Mouse (Mus musculus) right cerebral cortex, postnatal 10 days (tissue): ENCODE data around the gene Spred3.

ENCODE experiments used
- DNase-seq, 2 experiments: peaks; one replicate each; pipeline ENCODE4 v3.0.0; 2021; ENCODE audit warnings: low spot score in 2 of 2

The Spred3 gene

GRCm38 (mm10) chr7:29128725-29129124, 41.5 kb downstream of the Spred3 start:
- no peak for DNase-seq

- DNase-seq, result no peak
These were observed 43.9 kb downstream of the Spred3 start for GRCm38 (mm10) chr7:29126173-29126915.

- no peak for DNase-seq
These were observed 45.2 kb downstream of the Spred3 start, which contains the start of gene Ryr1 for GRCm38 (mm10) chr7:29124970-29125369. Gene Ryr1, minus strand, starts transcription at chr7:29125179.

GRCm38 (mm10) chr7:29123531-29124358, 46.5 kb downstream of the Spred3 start:
- no peak for DNase-seq

GRCm38 (mm10) chr7:29122821-29123220, 47.4 kb downstream of the Spred3 start:
- DNase-seq, result no peak

GRCm38 (mm10) chr7:29119526-29119925, 50.7 kb downstream of the Spred3 start:
- no peak for DNase-seq

GRCm38 (mm10) chr7:29118142-29118851, 51.9 kb downstream of the Spred3 start:
- no peak for DNase-seq

- peak; percentile 74 to 77 for DNase-seq
These were observed 60.9 kb downstream of the Spred3 start for GRCm38 (mm10) chr7:29108992-29109955.
